Mouse (Mus musculus) MEL (cell line): ENCODE measurements at regions not wholly inside any gene's neighbourhood (a gene's known extent, or its start where the extent isn't known, plus 50 kb on each side); places are given as distances from the start of the nearest gene placed in this dataset.

Source experiments
- CTCF ChIP-seq, 3 experiments: IDR thresholded peaks in 2 of 3; conservative IDR thresholded peaks in 1 of 3; 2 replicates each; pipeline ENCODE4 v1.5.1; 2011 to 2012; ENCODE audit warnings: low read length in 3 of 3, low read depth in 2 of 3, mild to moderate bottlenecking in 2 of 3, improper control_type of control experiment in 1 of 3, inconsistent platforms in 1 of 3, mixed read lengths in 1 of 3, moderate library complexity in 1 of 3; ENCODE audit not compliant: control insufficient read depth in 1 of 3, insufficient read depth in 1 of 3, poor library complexity in 1 of 3, severe bottlenecking in 1 of 3
- ELF1 ChIP-seq: IDR thresholded peaks from 2 replicates; pipeline ENCODE4 v1.6.1; 2014; ENCODE audit warnings: low read depth, mild to moderate bottlenecking, inconsistent platforms, low read length, improper control_type of control experiment, moderate library complexity
- EP300 ChIP-seq, 2 experiments: IDR thresholded peaks; 2 replicates each; pipeline ENCODE4 v1.6.1; 2011; ENCODE audit warnings: improper control_type of control experiment in 2 of 2, low read length in 2 of 2, low read depth in 1 of 2, mild to moderate bottlenecking in 1 of 2
- GATA1 ChIP-seq: IDR thresholded peaks from 2 replicates; pipeline ENCODE4 v1.6.1; 2011; ENCODE audit warnings: low read depth, low read length, improper control_type of control experiment
- JUND ChIP-seq: IDR thresholded peaks from 2 replicates; pipeline ENCODE4 v1.6.1; 2011; ENCODE audit warnings: low read depth, mild to moderate bottlenecking, improper control_type of control experiment, low read length
- MAZ ChIP-seq: IDR thresholded peaks from 2 replicates; pipeline ENCODE4 v1.6.1; 2012; ENCODE audit warnings: low read depth, mild to moderate bottlenecking, inconsistent platforms, low read length, improper control_type of control experiment
- MEF2A ChIP-seq: IDR thresholded peaks from 2 replicates; pipeline ENCODE4 v1.6.1; 2014; ENCODE audit warnings: low read depth, mild to moderate bottlenecking, inconsistent platforms, low read length, improper control_type of control experiment; ENCODE audit not compliant: poor library complexity, insufficient replicate concordance, severe bottlenecking; ENCODE audit errors: extremely low read depth
- NRF1 ChIP-seq: IDR thresholded peaks from 2 replicates; pipeline ENCODE4 v1.6.1; 2014; ENCODE audit warnings: low read depth, mild to moderate bottlenecking, inconsistent platforms, low read length, improper control_type of control experiment, moderate library complexity; ENCODE audit not compliant: poor library complexity, insufficient read depth, severe bottlenecking
- POLR2A ChIP-seq, 2 experiments: IDR thresholded peaks; 2 replicates each; pipeline ENCODE4 v1.6.1; 2011 to 2012; ENCODE audit warnings: low read length in 2 of 2, mild to moderate bottlenecking in 2 of 2, control low read depth in 1 of 2, improper control_type of control experiment in 1 of 2, low read depth in 1 of 2, moderate library complexity in 1 of 2; ENCODE audit not compliant: control insufficient read depth in 1 of 2, insufficient read depth in 1 of 2, poor library complexity in 1 of 2
- RAD21 ChIP-seq: IDR thresholded peaks from 2 replicates; pipeline ENCODE4 v1.6.1; 2011; ENCODE audit warnings: mild to moderate bottlenecking, low read depth, low read length, improper control_type of control experiment
- ZMIZ1 ChIP-seq: IDR thresholded peaks from 2 replicates; pipeline ENCODE4 v1.6.1; 2012; ENCODE audit warnings: low read depth, mild to moderate bottlenecking, inconsistent platforms, low read length, improper control_type of control experiment, moderate library complexity

DNA sequence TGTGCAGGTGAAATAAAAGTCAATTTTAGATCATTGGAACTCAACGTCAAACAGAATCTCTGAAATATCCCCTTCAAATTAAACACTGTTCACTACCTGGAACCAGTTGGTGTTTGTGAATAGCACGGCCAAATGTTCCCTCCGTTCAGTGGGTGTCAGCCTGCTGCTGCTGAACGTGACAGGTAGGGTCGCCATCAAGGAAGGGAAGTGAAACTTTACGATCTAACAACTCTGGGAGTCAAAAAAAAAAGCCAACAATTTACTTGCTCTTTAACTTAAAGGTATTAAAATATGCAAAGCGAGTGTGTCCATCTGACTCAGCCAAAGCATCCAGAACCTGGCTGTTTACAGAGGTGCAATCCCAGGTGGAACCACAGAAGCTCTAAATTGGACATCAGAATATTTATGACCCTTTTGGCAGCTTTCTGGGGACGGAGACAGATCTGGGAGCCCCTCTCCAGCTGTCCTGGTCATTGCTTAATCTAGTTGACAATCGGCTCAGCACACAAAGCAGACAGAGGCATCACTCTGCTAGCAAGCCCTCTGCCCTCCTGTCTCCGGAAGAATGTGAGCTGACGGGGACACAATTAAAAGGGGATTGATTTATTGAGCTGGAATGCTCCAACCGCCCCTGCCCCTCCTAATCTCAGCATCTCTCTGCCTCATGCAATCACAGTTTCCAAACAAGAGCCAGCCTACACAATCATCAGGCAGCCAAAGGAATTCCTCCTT, 191.9 kb downstream of the 1500009L16Rik start:
- no peak for TF ChIP-seq JUND
- TF ChIP-seq CTCF (IDR thresholded peaks at IDR 0.05 in 2 of 3, conservative IDR thresholded peaks at IDR 0.05 in 1 of 3; ENCODE audit: control insufficient read depth in 1 of 3, insufficient read depth in 1 of 3, low read depth in 2 of 3, low read length in 3 of 3, poor library complexity in 1 of 3, severe bottlenecking in 1 of 3) = no peak
- TF ChIP-seq ZMIZ1 = no peak
- TF ChIP-seq POLR2A (IDR thresholded peaks at IDR 0.05; ENCODE audit: control insufficient read depth in 1 of 2, insufficient read depth in 1 of 2, low read depth in 1 of 2, low read length in 2 of 2, poor library complexity in 1 of 2) = no peak
- TF ChIP-seq ELF1 = no peak
- TF ChIP-seq RAD21 = no peak
- no peak for TF ChIP-seq NRF1
- no peak for TF ChIP-seq MEF2A
- no peak for TF ChIP-seq GATA1
- no peak for TF ChIP-seq EP300 (IDR thresholded peaks at IDR 0.05; ENCODE audit: low read depth in 1 of 2, low read length in 2 of 2)
- TF ChIP-seq MAZ = no peak
